Mouse (Mus musculus) liver, adult 2 months (tissue): ENCODE data around the gene 4933409G03Rik. TPM values are rescaled to one million over a fixed set of nuclear protein-coding genes. Genes with fewer than 3 reads are reported as not detected.
"Not testable (repeated sequence)": the region's sequence is repeated elsewhere in the genome, so short reads cannot be mapped to it uniquely, and the experiment has no call there.

Source experiments
- DNase-seq: peaks from one replicate; pipeline ENCODE4 v3.0.0-alpha.2; 2011; ENCODE audit warnings: low read depth, low spot score; ENCODE audit errors: extremely low read depth
- H3K27ac ChIP-seq: fragments of 200-500 bp; replicated peaks from 2 replicates; pipeline ENCODE4 v1.5.1; 2012; ENCODE audit warnings: low read depth, mild to moderate bottlenecking, control low read depth, inconsistent platforms, low read length; ENCODE audit not compliant: insufficient read depth
- H3K27me3 ChIP-seq: fragments of 200-500 bp; 2 replicates; pipeline ENCODE4 v1.6.1; 2012; ENCODE audit warnings: mild to moderate bottlenecking, moderate library complexity, low read length, inconsistent platforms; ENCODE audit not compliant: control insufficient read depth, insufficient read depth
- H3K36me3 ChIP-seq: fragments of 200-500 bp; 2 replicates; pipeline ENCODE4 v1.6.1; 2012; ENCODE audit warnings: low read length, inconsistent platforms; ENCODE audit not compliant: control insufficient read depth, insufficient read depth
- H3K4me1 ChIP-seq: fragments of 200-500 bp; 2 replicates; pipeline ENCODE4 v1.6.1; 2011; ENCODE audit warnings: low read length; ENCODE audit not compliant: control insufficient read depth, insufficient read depth
- H3K4me3 ChIP-seq: fragments of 200-500 bp; 2 replicates; pipeline ENCODE4 v1.5.1; 2011; ENCODE audit warnings: low read depth, mild to moderate bottlenecking, control low read depth, low read length, moderate library complexity; ENCODE audit not compliant: insufficient read depth
- H3K79me2 ChIP-seq: fragments of 200-500 bp; 2 replicates; pipeline ENCODE4 v1.6.1; 2012; ENCODE audit warnings: inconsistent platforms, mild to moderate bottlenecking, low read length, moderate library complexity; ENCODE audit not compliant: control insufficient read depth, insufficient read depth
- H3K9ac ChIP-seq: fragments of 200-500 bp; 2 replicates; pipeline ENCODE4 v1.6.1; 2012; ENCODE audit warnings: low read depth, mild to moderate bottlenecking, control low read depth, inconsistent platforms, low read length
- CTCF ChIP-seq: fragments of 200-500 bp; IDR thresholded peaks from 2 replicates; pipeline ENCODE4 v1.5.1; 2011; ENCODE audit warnings: low read depth, low read length, control low read depth
- POLR2A ChIP-seq: fragments of 200-500 bp; IDR thresholded peaks from 2 replicates; pipeline ENCODE4 v1.6.1; 2011; ENCODE audit warnings: low read length, control low read depth; ENCODE audit not compliant: insufficient read depth; ENCODE audit errors: extremely low read depth
- WGBS: fragments of 180-500 bp; shearing (Covaris S2); methylation state at CpG from one replicate; pipeline ENCODE4 v1.1.7; 2018; 5-methylcytosine and 5-hydroxymethylcytosine counted together
- polyA plus RNA-seq: library from polyadenylated mRNA; depleted of rRNA; stranded (reverse); fragments of >200 nt; gene quantifications from 2 replicates; pipeline ENCODE4 v1.2.3, GENCODE M21; 2012; rRNA removed
- total RNA-seq: library from RNA; depleted of rRNA; stranded (reverse); fragments of >200 nt; gene quantifications from 2 replicates; pipeline ENCODE4 v1.2.3, GENCODE M21; 2014; rRNA removed

Gene 4933409G03Rik
- total RNA-seq, result not detected in 2 replicates
- polyA plus RNA-seq, result not detected in 2 replicates

- WGBS, result 86% methylated on average over 5 of the region's 5 CpGs
- Histone ChIP-seq H3K27ac (no peak within 1 kb of the TSS), H3K79me2 (no peaks in the 10 kb centered on the region), H3K27me3 (no peaks in the 10 kb centered on the region), H3K4me3 (no peak within 1 kb of the TSS), H3K4me1 (no peaks in the 10 kb centered on the region), H3K36me3 (no peaks in the 10 kb centered on the region), H3K9ac (no peak within 1 kb of the TSS)
- DNase-seq, result no peak
- no peak for TF ChIP-seq CTCF
- TF ChIP-seq POLR2A, result no peak
These were observed at the start of gene 4933409G03Rik for GRCm38 (mm10) chr2:68582113-68582512. 4933409G03Rik (plus strand) TSS chr2:68582413.

- WGBS, result 63% methylated on average over 2 of the region's 2 CpGs
- no peaks in the 10 kb centered on the region for H3K36me3 ChIP-seq
- H3K27ac ChIP-seq, result no peak overlapping the region
- no peak for DNase-seq
- H3K4me1 ChIP-seq, result no peaks in the 10 kb centered on the region
- no peaks in the 10 kb centered on the region for H3K79me2 ChIP-seq
- no peak overlapping the region for H3K9ac ChIP-seq
- H3K27me3 ChIP-seq, result no peaks in the 10 kb centered on the region
- no peak for TF ChIP-seq POLR2A
- TF ChIP-seq CTCF, result no peak
- H3K4me3 ChIP-seq, result no peak overlapping the region
These were observed 38.0 kb upstream of the 4933409G03Rik start for GRCm38 (mm10) chr2:68544190-68544589.

- WGBS, result 41% methylated on average over 4 of the region's 4 CpGs
- Histone ChIP-seq H3K9ac (no peak overlapping the region), H3K27me3 (no peaks in the 10 kb centered on the region), H3K27ac (no peak overlapping the region), H3K4me3 (no peak overlapping the region), H3K79me2 (no peaks in the 10 kb centered on the region), H3K4me1 (no peaks in the 10 kb centered on the region), H3K36me3 (no peaks in the 10 kb centered on the region)
- TF ChIP-seq POLR2A (no peak), CTCF (no peak)
- no peak for DNase-seq
These were observed 21.4 kb upstream of the 4933409G03Rik start for GRCm38 (mm10) chr2:68560821-68561220.

- Histone ChIP-seq H3K27ac (no peak overlapping the region), H3K36me3 (no peaks in the 10 kb centered on the region), H3K4me1 (no peaks in the 10 kb centered on the region), H3K27me3 (no peaks in the 10 kb centered on the region), H3K9ac (no peak overlapping the region), H3K4me3 (no peak overlapping the region), H3K79me2 (no peaks in the 10 kb centered on the region)
- TF ChIP-seq POLR2A (no peak), CTCF (peak; percentile 53)
- peak; percentile 33 for DNase-seq
- 4% methylated on average over 3 of the region's 3 CpGs for WGBS
These were observed 18.9 kb upstream of the 4933409G03Rik start for GRCm38 (mm10) chr2:68563331-68563730.

GRCm38 (mm10) chr2:68568361-68568760 lies 13.9 kb upstream of the 4933409G03Rik start:
- WGBS, result 89% methylated on average over 15 of the region's 15 CpGs
- H3K4me1 ChIP-seq, result no peaks in the 10 kb centered on the region
- no peaks in the 10 kb centered on the region for H3K36me3 ChIP-seq

GRCm38 (mm10) chr2:68572340-68572739 lies 9.9 kb upstream of the 4933409G03Rik start:
- H3K4me1 ChIP-seq, result no peaks in the 10 kb centered on the region
- no peaks in the 10 kb centered on the region for H3K79me2 ChIP-seq
- no peak overlapping the region for H3K27ac ChIP-seq
- WGBS, result 27% methylated on average over 4 of the region's 4 CpGs
- no peaks in the 10 kb centered on the region for H3K36me3 ChIP-seq
- H3K9ac ChIP-seq, result no peak overlapping the region
- DNase-seq, result peak; percentile 3
- H3K27me3 ChIP-seq, result no peaks in the 10 kb centered on the region
- no peak for TF ChIP-seq CTCF
- TF ChIP-seq POLR2A, result no peak
- no peak overlapping the region for H3K4me3 ChIP-seq

More at GRCm38 (mm10) chr2:68568361-68568760, 13.9 kb upstream of the 4933409G03Rik start:
- DNase-seq, result no peak
- no peaks in the 10 kb centered on the region for H3K79me2 ChIP-seq
- H3K4me3 ChIP-seq, result no peak overlapping the region
- TF ChIP-seq CTCF, result no peak
- TF ChIP-seq POLR2A, result no peak
- H3K27me3 ChIP-seq, result no peaks in the 10 kb centered on the region
- H3K9ac ChIP-seq, result no peak overlapping the region
- H3K27ac ChIP-seq, result no peak overlapping the region

GRCm38 (mm10) chr2:68592765-68593164 lies 10.6 kb downstream of the 4933409G03Rik start:
- WGBS, result 61% methylated on average over 3 of the region's 3 CpGs
- no peaks in the 10 kb centered on the region for H3K4me1 ChIP-seq
- DNase-seq, result no peak
- H3K4me3 ChIP-seq, result no peak overlapping the region
- H3K9ac ChIP-seq, result no peak overlapping the region
- no peak overlapping the region for H3K27ac ChIP-seq
- TF ChIP-seq POLR2A, result no peak
- no peak for TF ChIP-seq CTCF
- no peaks in the 10 kb centered on the region for H3K27me3 ChIP-seq
- no peaks in the 10 kb centered on the region for H3K79me2 ChIP-seq
- H3K36me3 ChIP-seq, result no peaks in the 10 kb centered on the region

- not testable (repeated sequence) for H3K4me3 ChIP-seq, H3K79me2 ChIP-seq, H3K9ac ChIP-seq, H3K36me3 ChIP-seq, H3K4me1 ChIP-seq, H3K27me3 ChIP-seq, H3K27ac ChIP-seq, DNase-seq
- 57% methylated on average over 2 of the region's 5 CpGs for WGBS
These were observed 74.0 kb downstream of the 4933409G03Rik start, which contains the start of gene 4932414N04Rik for GRCm38 (mm10) chr2:68656186-68656585. 4932414N04Rik (plus strand) TSS chr2:68656486.
